Mouse (Mus musculus) 3T3-L1 (cell line): ENCODE measurements at regions not wholly inside any gene's neighbourhood (a gene's known extent, or its start where the extent isn't known, plus 50 kb on each side); places are given as distances from the start of the nearest gene placed in this dataset.

ENCODE experiments used
- DNase-seq: peaks from one replicate; pipeline ENCODE4 v3.0.0-alpha.2; 2015; ENCODE audit warnings: low read depth, low spot score

- DNase-seq, result no peak
Observed at GRCm38 (mm10) chr1:73230611-73231010, 214.9 kb upstream of the Tnp1 start.

- no peak for DNase-seq
Observed at GRCm38 (mm10) chr1:73227246-73227645, 211.5 kb upstream of the Tnp1 start.

DNA sequence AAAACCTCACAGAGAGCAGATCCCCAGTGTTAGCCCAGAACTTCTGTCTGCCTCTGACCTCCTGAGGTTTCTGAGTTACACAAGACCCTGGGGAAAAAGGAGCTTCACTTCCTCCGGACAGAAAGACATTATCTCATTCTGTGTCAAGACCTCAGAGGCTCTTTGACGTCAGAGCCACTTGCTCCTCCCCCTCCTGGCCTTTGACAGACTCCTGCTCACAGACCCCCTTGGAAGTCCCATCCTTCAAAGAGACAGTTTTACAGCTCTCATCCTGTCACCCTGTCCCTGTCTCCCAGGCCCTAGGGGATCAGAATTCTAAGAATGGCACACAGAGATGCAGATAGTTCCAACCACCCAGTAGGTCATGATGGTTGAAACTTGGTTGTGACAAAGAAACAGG is 206.2 kb upstream of the Tnp1 start:
- no peak for DNase-seq

GRCm38 (mm10) chr1:73214305-73214946 is 198.7 kb upstream of the Tnp1 start:
- DNase-seq, result peak; percentile 1

DNA sequence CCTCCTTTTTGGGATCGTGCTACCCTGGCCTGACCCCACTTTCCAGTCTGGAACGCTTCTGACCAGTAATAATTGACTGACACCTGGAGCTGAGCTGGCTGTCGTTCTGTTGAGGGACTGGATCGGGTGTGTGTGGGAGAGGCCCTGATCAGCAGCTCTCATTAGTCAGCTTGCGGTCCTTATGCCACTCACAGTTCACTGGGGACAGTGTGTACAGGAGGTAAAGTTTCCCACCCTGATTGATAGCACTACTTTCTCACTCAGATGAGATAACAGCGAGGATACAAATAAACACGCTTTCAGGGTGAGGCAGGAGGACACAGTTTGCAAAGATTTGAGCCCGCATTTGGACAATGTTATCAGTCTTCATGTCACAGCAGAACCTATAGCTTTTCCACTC is 191.7 kb upstream of the Tnp1 start:
- no peak for DNase-seq

DNA sequence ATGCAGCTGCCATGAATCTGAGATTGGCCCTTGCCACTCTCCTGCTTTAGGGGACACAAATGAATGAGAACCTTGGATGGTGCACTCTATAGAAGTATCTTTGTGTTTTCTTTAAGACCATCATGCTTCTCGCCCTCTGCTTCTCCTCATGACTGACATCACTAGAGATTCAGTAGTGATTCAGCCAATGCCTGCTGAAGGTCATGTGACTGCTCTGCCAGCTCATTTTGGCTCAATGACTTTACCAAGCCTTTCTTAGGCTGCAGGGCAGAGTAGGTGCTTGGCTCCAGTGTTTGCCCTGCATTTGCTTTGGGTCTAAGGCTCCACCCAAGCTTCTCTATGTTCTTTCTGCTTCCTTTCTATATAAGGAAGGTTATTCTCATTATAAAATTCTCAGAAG is 190.1 kb upstream of the Tnp1 start:
- no peak for DNase-seq

- DNase-seq, result no peak
Observed at GRCm38 (mm10) chr1:73200112-73200511, 184.4 kb upstream of the Tnp1 start.

GRCm38 (mm10) chr1:73190832-73191231 is 175.1 kb upstream of the Tnp1 start:
- DNase-seq, result no peak

GRCm38 (mm10) chr1:73188796-73189195 is 173.1 kb upstream of the Tnp1 start:
- DNase-seq, result no peak

- DNase-seq, result no peak
Observed at GRCm38 (mm10) chr1:73184477-73184876, 168.8 kb upstream of the Tnp1 start.

DNA sequence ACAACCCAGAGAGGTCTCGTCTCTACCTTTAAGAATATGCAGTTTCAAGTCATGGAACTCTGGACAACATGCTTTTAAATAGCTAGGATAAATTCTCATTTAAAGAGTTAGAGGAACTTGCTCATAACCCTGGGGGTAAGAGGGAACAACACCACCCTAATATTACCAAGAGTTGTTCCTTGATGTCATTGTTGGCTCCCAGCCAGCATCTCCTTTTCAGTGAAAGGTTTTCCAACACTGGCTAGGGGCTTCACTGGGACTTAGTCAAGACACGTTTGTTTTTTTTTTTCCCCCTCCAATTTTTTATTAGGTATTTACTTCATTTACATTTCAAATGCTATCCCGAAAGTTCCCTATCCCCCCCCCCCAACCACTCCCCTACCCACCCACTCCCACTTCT is 163.1 kb upstream of the Tnp1 start:
- DNase-seq, result no peak

- no peak for DNase-seq
Observed at GRCm38 (mm10) chr1:73177076-73177475, 161.4 kb upstream of the Tnp1 start.

GRCm38 (mm10) chr1:73170668-73171008 is 154.9 kb upstream of the Tnp1 start:
- DNase-seq, result no peak

DNA sequence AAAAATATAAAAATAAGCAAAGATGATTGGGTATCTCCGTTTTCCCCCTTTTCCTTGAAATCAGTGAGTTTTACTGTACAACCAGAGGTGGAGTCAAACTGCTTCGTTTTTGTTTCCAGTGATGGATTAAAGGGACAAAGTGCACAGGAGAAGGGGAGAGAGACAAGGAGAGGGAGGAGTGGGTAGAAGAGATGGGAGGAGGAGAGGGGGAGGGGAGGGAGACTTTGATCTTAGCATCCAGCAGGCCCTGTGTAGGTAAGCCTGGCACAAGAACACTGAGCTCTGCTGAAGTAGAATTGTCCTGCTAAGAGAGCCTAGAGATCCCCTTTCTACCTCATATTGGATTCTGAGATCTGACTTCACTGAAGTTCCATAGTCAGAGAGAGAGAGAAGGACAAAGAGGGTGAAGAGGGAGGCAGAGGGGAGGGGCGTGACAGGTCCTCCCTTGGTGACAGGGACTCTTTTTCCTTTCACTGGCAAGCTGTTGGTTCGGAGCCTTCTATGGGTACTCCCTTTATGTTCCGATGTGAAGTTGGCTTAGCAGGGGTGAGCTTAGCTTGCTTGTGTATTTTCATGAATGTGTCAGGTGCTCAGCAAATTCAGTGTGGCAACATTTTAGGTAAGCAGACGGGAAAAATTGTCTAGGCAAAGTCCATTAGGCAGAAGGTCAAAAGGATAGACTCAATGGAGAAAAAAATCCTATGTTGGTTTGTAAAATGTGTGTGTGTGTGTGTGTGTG is 154.4 kb upstream of the Tnp1 start:
- no peak for DNase-seq

- DNase-seq, result no peak
Observed at GRCm38 (mm10) chr1:73169077-73169869, 153.6 kb upstream of the Tnp1 start.

DNA sequence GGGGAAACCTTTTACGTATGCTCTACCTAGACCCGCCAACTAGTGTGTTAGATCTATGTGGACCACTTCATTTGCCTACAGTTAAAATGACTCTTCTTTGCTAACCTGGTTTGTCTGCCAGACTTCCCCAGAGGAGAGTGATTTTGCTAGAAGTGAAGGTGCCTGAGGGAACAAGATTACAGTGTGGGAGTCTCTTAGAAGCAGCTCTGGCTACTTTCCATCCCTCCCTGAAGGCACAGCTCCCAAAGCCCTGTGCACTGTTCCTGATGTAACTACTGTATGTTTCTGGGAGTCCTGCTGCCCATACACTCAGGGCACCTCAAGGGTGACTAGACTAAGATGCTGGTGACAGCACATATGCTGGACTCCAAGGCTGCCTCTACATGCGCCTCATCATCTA is 144.5 kb upstream of the Tnp1 start:
- DNase-seq, result no peak

GRCm38 (mm10) chr1:73159405-73159976 is 143.8 kb upstream of the Tnp1 start:
- DNase-seq, result no peak

- no peak for DNase-seq
Observed at GRCm38 (mm10) chr1:73153438-73154097, 137.9 kb upstream of the Tnp1 start.

- DNase-seq, result no peak
Observed at GRCm38 (mm10) chr1:73149926-73150325, 134.2 kb upstream of the Tnp1 start.

- DNase-seq, result no peak
Observed at GRCm38 (mm10) chr1:73142845-73143244, 127.1 kb upstream of the Tnp1 start.

- no peak for DNase-seq
Observed at GRCm38 (mm10) chr1:73140557-73141345, 125.0 kb upstream of the Tnp1 start.
